In the genomic region with DNA sequence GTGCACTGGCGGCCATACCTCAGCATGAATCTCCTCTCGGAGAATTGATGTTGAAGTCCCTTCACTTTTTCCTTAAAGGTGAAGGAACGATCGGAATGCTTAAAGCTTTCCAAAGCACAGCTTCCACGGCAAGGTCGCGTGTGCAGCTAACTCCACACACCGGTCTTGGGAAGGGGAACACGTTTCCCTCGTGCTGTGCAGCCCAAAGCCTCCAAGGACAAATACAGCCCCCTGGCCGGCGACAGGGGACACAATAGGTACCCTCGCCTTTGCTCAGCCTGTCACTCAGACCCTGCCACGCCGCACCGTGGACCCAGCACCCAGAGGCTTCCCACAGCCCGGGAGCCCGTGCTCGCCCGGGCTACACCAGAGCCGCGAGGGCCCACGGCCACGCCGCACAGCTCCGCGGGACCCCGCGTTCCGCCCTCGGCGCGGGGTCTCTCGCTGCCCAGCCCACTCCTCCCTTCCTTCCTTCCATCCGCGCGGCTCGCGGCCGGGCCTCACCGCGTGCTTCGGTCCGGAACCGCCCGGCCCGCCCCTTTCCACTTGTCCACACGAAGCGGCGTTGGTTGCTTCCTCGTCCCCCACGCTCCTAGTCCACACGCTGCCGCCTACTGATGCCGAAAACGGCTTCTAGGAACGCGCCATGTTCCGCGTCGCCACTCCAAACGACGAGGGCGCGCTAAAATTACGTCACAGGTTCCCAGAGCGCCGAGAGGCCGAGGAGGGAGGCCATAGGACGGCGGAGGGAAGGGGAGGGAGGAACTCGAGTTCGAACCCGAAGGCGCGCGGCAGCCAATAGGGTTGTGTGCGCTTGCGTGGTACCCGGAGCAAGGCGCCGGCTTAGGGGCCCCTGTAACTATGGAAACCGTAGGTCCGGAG, we compare ENCODE assay signal across 8 mouse cellular contexts. TPM values are rescaled to one million over a fixed set of nuclear protein-coding genes. Genes with fewer than 3 reads are reported as not detected.
A peak's percentile ranks its signal among the peaks of the same experiment; 100 is the strongest.
DNase-seq lines count a peak whose midpoint lies in the region; ATAC-seq and TF ChIP-seq lines count a peak whose summit lies in the region.

Ipo11 (minus strand) TSS at position 703 of the 882 bp plus-strand sequence.

- under 1% methylated on average over 84 of the region's 84 CpGs for WGBS in forebrain, embryonic 15.5 days
- WGBS in lung, adult 2 months, result under 1% methylated on average over 84 of the region's 84 CpGs

- intact Hi-C loops in heart, postnatal 25 days (cut with DNase I), result no loop called here

- peak within 1 kb of the TSS; percentile 95 for H3K9ac ChIP-seq in ES-E14 (ENCODE audit: insufficient read depth, low read depth, low read length, poor library complexity, severe bottlenecking)
- H3K9ac ChIP-seq in forebrain, embryonic 15.5 days (replicated peaks), result peak within 1 kb of the TSS; percentile 87

- peak; percentile 94 for DNase-seq in ES-E14 (ENCODE audit: low read depth, low spot score)
- DNase-seq in cerebellum, adult 11-12 months, result peak; percentile 89
- DNase-seq in heart, postnatal 25 days (ENCODE audit: low spot score), result peak; percentile 71
- peak; percentile 89 to 95 for DNase-seq in layer of hippocampus, adult 18-20 months (ENCODE audit: low spot score in 2 of 2)
- DNase-seq in lung, adult 2 months, result peak; percentile 84
- peak; percentile 72 to 81 for DNase-seq in thymus, adult 18-20 months

- peak within 1 kb of the TSS; percentile 82 to 91 for H3K4me3 ChIP-seq in ES-E14 (ENCODE audit: insufficient read depth in 1 of 2, low read depth in 1 of 2, low read length in 2 of 2, poor library complexity in 1 of 2, severe bottlenecking in 1 of 2)
- H3K4me3 ChIP-seq in forebrain, embryonic 15.5 days, result peak within 1 kb of the TSS; percentile 99
- H3K4me3 ChIP-seq in lung, adult 2 months (replicated peaks; ENCODE audit: extremely low read depth, low read depth, low read length), result peak within 1 kb of the TSS; percentile 87

- H3K4me2 ChIP-seq in forebrain, embryonic 15.5 days (replicated peaks), result peak within 1 kb of the TSS; percentile 74

- H3K27ac ChIP-seq in ES-E14 (ENCODE audit: insufficient read depth, low read depth, low read length, poor library complexity, severe bottlenecking), result peak within 1 kb of the TSS; percentile 46
- peak within 1 kb of the TSS; percentile 86 for H3K27ac ChIP-seq in forebrain, embryonic 15.5 days (replicated peaks)

- peaks cover 2 to 3% of the 10 kb centered on the region in 2 experiments; a peak in 2 of 4 replicates for H3K4me1 ChIP-seq in ES-E14 (ENCODE audit: control insufficient read depth in 2 of 2, insufficient read depth in 2 of 2, low read length in 2 of 2, poor library complexity in 1 of 2)
- H3K4me1 ChIP-seq in forebrain, embryonic 15.5 days, result peaks cover 22% of the 10 kb centered on the region
- no peaks in the 10 kb centered on the region for H3K4me1 ChIP-seq in lung, adult 2 months (ENCODE audit: control insufficient read depth, insufficient read depth, low read length)

- in situ Hi-C loops in ES-E14 (cut with MboI; ENCODE audit: low sequenced_read_pairs in 2 of 2, unreplicated experiment in 2 of 2), result no loop called here

- peak; percentile 70; the same call in 1 of the 2 replicates for TF ChIP-seq POLR2A in lung, adult 2 months (IDR thresholded peaks at IDR 0.05; ENCODE audit: borderline replicate concordance, extremely low read depth, low read depth, low read length)

- TF ChIP-seq CTCF in lung, adult 2 months (IDR thresholded peaks at IDR 0.05; ENCODE audit: insufficient read depth, low read length), result no peak

- H3K27me3 ChIP-seq in forebrain, embryonic 15.5 days, result no peaks in the 10 kb centered on the region

- ATAC-seq in forebrain, embryonic 15.5 days (replicated peaks), result peak; percentile 99
- ATAC-seq in neutrophil, adult 5-6 weeks (ENCODE audit: extremely low read depth, insufficient number of reproducible peaks, low FRiP score, poor library complexity, severe bottlenecking), result peak; percentile 99

- H3K36me3 ChIP-seq in ES-E14 (ENCODE audit: control insufficient read depth, insufficient read depth, low read length, poor library complexity, severe bottlenecking), result no peaks in the 10 kb centered on the region
- no peaks in the 10 kb centered on the region for H3K36me3 ChIP-seq in forebrain, embryonic 15.5 days

- H3K9me3 ChIP-seq in ES-E14 (ENCODE audit: control insufficient read depth, insufficient read depth, low read depth, low read length), result no peaks in the 10 kb centered on the region
- H3K9me3 ChIP-seq in forebrain, embryonic 15.5 days, result no peaks in the 10 kb centered on the region

TF ChIP-seq in ES-E14, 5 proteins besides CTCF, POLR2A, EP300 and RAD21:
- TF ChIP-seq HCFC1 (IDR thresholded peaks at IDR 0.05; ENCODE audit: borderline replicate concordance, insufficient read depth, low read length) (peak; percentile 73; the same call in 1 of the 2 replicates), ZC3H11A (IDR thresholded peaks at IDR 0.05; ENCODE audit: borderline replicate concordance, low read depth, low read length) (no peak), ZNF384 (IDR thresholded peaks at IDR 0.05; ENCODE audit: low read depth, low read length) (no peak)

RNA-seq across cellular contexts. Expression of gene Ipo11, which starts in this region (rescaled TPM):
- total RNA-seq in ES-E14 (2012; rRNA removed), result 51.0 and 68.6 TPM in 2 replicates
- 41.1 and 43.4 TPM in 2 replicates for polyA plus RNA-seq in forebrain, embryonic 15.5 days (2015; fragmentation: Nextera tagmentation; extraction: Ambion mirVana)
- 10 to 100 TPM; 20.8 to 22.2 TPM for total RNA-seq in heart, postnatal 25 days (2021)
- 10 to 100 TPM; 59.9 to 61.5 TPM for total RNA-seq in layer of hippocampus, adult 18-20 months (2021)
- polyA plus RNA-seq in lung, adult 2 months (2012; rRNA removed), result 11.9 and 13.6 TPM in 2 replicates
- 21.6 and 24.1 TPM in 2 replicates for total RNA-seq in neutrophil, adult 5-6 weeks (2017)

Comparison
In these comparisons a context has a peak if more than half of its experiments do, and no peak if none do; other contexts are left out.
1. Peak in every context shown above with its lines: DNase-seq, ATAC-seq, H3K4me3 ChIP-seq and H3K27ac ChIP-seq.